Mouse (Mus musculus) gastrocnemius, postnatal 10 days (tissue): ENCODE data around the gene Atl3. TPM values are rescaled to one million over a fixed set of nuclear protein-coding genes. Genes with fewer than 3 reads are reported as not detected.

Experiments used
- DNase-seq: peaks from one replicate; pipeline ENCODE4 v3.0.0; 2021; ENCODE audit warnings: mixed read lengths
- total RNA-seq, 2 experiments: library from RNA; stranded (reverse); gene quantifications; 2 replicates each; pipeline ENCODE4 v1.2.3; 2021

Atl3 gene
- total RNA-seq, 2 experiments from 2014 or later: 22.8 to 27.5 TPM

DNA sequence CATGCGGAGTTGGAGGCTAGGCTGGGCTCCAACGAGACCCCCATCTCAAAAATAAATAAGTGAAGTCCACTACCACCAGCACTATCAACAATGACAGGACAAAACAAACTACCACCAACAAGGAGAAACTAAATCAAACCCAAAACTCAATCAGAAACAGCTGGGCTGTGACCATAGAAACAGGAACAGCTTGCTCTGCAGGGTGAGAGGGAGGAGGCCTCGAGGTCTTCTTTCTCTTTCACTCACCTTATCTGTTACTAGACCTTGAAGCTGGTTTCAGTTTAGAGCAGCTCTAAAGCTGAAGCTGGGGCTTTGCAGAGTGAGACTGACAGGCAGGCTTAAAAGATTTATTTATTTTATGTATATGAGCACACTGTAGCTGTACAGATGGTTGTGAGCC is 67.6 kb downstream of the Atl3 start:
- DNase-seq: no peak

GRCm38 (mm10) chr19:7562601-7563129 is 68.8 kb downstream of the Atl3 start:
- no peak for DNase-seq

- no peak for DNase-seq
Observed at GRCm38 (mm10) chr19:7563676-7564075, 69.8 kb downstream of the Atl3 start.

- DNase-seq: no peak
Observed at GRCm38 (mm10) chr19:7564457-7564856, 70.6 kb downstream of the Atl3 start.

DNA sequence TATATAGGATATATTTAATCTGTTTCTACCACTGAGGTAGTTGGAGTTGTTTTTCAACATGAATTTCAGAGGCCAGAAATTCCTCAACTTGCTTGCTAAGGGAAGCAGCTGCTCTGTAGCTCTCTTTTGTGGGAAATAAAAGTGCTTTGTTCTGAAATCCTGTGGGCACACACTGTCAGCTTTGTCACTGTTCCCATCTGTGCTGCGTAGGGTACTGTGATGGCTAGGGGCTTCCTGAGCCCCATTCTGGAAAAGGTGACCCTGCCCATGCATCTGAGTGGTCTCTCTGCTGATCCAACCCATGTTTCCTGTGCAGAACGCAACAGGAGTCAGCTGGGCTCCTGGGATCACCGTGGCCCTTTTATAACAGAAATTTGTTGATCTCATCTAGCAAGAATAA is 73.0 kb downstream of the Atl3 start:
- no peak for DNase-seq

- no peak for DNase-seq
Observed at GRCm38 (mm10) chr19:7568364-7568763, 74.5 kb downstream of the Atl3 start.

- no peak for DNase-seq
Observed at GRCm38 (mm10) chr19:7569650-7570049, 75.8 kb downstream of the Atl3 start.

GRCm38 (mm10) chr19:7576180-7576579 is 82.3 kb downstream of the Atl3 start:
- no peak for DNase-seq

DNA sequence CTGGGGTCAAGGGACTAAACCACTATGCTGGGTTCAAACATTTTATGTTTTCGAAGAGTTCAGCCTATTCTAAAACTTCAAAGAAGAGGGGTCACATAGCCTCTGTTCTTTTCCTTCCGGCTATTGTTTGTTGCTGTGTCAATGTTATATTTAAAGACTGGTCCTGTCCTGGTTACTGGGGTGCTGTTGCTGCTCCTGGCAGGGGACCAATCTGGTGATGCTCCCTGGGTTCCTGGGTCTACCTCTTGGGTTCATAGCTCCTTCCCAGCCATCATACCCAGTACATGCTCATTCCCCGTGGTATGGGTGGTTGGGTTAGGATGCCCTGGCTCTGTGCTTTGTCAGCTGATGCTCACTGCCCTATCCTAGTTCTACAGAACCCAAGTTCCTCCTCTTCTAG is 83.9 kb downstream of the Atl3 start:
- DNase-seq: no peak

DNA sequence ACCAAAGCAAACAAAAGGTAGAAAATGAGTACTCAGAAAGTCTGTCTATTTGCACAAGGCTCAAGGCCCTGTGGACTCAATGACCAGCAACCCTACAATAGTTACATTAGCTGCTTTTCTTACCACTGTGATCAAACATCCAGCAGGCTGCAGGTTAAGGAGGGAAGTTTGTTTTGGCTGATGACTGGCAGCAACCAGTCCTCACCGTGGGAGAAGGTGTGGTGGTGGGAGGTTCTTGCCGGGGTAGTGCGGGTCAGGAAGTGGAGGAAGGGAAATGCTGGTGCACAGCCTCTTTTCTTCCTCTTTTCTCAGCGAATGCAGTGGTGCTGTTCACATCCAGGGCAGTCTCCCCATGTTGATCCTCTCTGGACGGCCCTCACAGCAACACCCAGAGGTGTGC is 87.2 kb downstream of the Atl3 start:
- no peak for DNase-seq

GRCm38 (mm10) chr19:7583101-7583500 is 89.3 kb downstream of the Atl3 start:
- DNase-seq: no peak

DNA sequence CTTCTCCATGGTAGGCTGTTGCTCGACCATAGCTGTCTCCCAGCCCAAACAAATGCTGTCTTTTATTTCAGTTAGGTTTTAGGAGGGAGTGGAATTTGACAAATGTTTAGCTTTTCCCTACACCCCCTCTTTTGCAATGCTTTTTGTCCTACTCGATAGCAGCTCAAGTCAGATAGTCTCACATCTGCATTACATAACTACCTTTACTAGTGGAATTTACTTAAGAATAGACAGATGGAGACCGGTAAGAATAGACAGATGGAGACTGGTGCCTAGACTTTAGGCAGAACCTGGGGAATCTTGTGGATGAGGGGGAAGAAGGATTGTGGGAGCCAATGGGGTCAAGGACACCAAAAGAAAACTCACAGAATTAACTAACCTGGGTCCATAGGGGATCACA is 89.8 kb downstream of the Atl3 start:
- no peak for DNase-seq

DNA sequence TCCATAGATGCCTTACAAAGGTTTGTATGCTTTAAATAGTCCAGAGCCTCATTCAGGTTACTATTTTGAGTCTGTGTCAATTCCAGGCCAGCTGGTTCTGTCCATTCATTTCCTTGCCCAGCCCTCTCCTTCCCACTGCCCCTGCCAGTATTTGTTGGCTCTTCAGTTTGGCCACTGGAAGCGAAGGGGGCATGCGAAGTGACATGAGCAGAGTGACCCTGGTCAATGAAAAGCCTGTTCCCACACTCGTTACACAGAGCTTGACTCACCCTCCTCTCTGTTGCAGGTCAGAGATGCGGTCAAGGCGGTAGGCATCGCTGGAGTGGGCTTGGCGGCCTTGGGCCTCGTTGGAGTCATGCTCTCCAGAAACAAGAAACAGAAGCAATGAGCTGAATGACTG is 91.4 kb downstream of the Atl3 start:
- no peak for DNase-seq

DNA sequence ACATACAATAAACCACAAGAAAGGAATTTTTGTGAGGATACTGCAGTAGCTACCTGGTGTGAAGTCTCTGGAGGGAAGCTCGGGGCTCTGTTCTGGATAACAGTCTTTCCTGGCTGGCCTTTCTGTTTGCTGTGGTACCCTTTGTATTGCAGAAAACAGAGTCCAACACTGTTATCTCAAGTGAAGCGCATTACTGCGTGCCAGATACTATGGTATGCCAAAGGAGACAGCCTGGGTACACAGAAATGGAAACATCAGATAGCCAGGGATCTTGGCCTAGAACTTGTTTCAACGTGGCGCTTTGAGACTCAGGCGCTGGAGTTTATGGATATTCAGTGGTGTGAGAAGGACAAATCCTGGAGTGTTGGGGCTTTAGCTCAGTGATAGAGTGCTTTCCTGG is 91.9 kb downstream of the Atl3 start:
- DNase-seq: no peak

Other genes starting within 250 kb of the Atl3 start
- gene Rcor2, start 226.7 kb upstream of the Atl3 start, total RNA-seq: 1 to 10 TPM; 8.2 to 9.1 TPM
- gene Mark2, start 152.2 kb upstream of the Atl3 start, total RNA-seq: 10 to 100 TPM; 38.2 to 45.8 TPM
- gene Spindoc, start 111.0 kb upstream of the Atl3 start, total RNA-seq: 10 to 100 TPM; 11.8 to 17.2 TPM
- gene 2700081O15Rik, start 76.4 kb upstream of the Atl3 start, total RNA-seq: 10 to 100 TPM; 14.6 to 22.1 TPM
- 10 to 100 TPM; 50.5 to 55.1 TPM for gene Rtn3, start 10.8 kb upstream of the Atl3 start, total RNA-seq
- 10 to 100 TPM; 61.0 to 61.6 TPM for gene Pla2g16, start 63.4 kb downstream of the Atl3 start, total RNA-seq
- gene Lgals12, start 113.2 kb downstream of the Atl3 start, total RNA-seq: 1 to 10 TPM in 1 of 2 experiments, under 1 TPM in 1; 0.90 to 1.2 TPM
- gene Hrasls5, start 118.5 kb downstream of the Atl3 start, total RNA-seq: not detected
- gene Slc22a19, start 217.3 kb downstream of the Atl3 start, total RNA-seq: not detected